In genomic region chr6:134377201-134377600, GRCm38 (mm10) we compare ENCODE assay signal across 25 mouse cellular contexts. TPM values are rescaled to one million over a fixed set of nuclear protein-coding genes. Genes with fewer than 3 reads are reported as not detected.
A peak's percentile ranks its signal among the peaks of the same experiment; 100 is the strongest.
DNase-seq lines count a peak whose midpoint lies in the region.
"Had no signal": no experiment of that assay in that cellular context is flagged by ENCODE, and none has a peak within 500 bp of the region (broad histone marks: within the 10 kb centered on the region; RNA-seq: fewer than 3 reads in every experiment).

No protein-coding gene starts in this region.

- no peak overlapping the region for H3K4me3 ChIP-seq in heart, embryonic 10.5 days
- H3K4me3 ChIP-seq: embryonic facial prominence, embryonic 15.5 days; forebrain, embryonic 12.5 days; gastrocnemius, adult 2 months; heart, embryonic 13.5 days; hindbrain, embryonic 12.5 days; hindbrain, embryonic 15.5 days had no signal

- H3K9me3 ChIP-seq in heart, embryonic 10.5 days: 0 out of 2 replicates have a peak, but pooled peaks cover 3% of the 10 kb centered on the region
- H3K9me3 ChIP-seq: embryonic facial prominence, embryonic 15.5 days; forebrain, embryonic 12.5 days; hindbrain, embryonic 15.5 days had no signal

- H3K27me3 ChIP-seq in heart, embryonic 10.5 days (ENCODE audit: insufficient read depth, poor library complexity, severe bottlenecking): no peaks in the 10 kb centered on the region
- H3K27me3 ChIP-seq: embryonic facial prominence, embryonic 15.5 days; forebrain, embryonic 12.5 days; heart, embryonic 13.5 days; hindbrain, embryonic 12.5 days; hindbrain, embryonic 15.5 days had no signal

- no peak overlapping the region for H3K27ac ChIP-seq in heart, embryonic 10.5 days
- H3K27ac ChIP-seq: embryonic facial prominence, embryonic 15.5 days; forebrain, embryonic 12.5 days; gastrocnemius, adult 2 months; heart, embryonic 13.5 days; hindbrain, embryonic 12.5 days; hindbrain, embryonic 15.5 days had no signal

- DNase-seq in adrenal gland, adult 2 months: peak; percentile 38
- no peak for DNase-seq in adrenal gland, postnatal 25 days
- DNase-seq in adrenal gland, postnatal 36 days: peak; percentile 11 to 38
- no peak for DNase-seq in adrenal gland, adult 8-10 months
- DNase-seq in heart, embryonic 10.5 days (ENCODE audit: low spot score): peak; percentile 67
- DNase-seq in heart, postnatal 36 days: no peak
- peak; percentile 13 for DNase-seq in large intestine, adult 2 months (ENCODE audit: low read depth, low spot score)
- no peak for DNase-seq in thymus, postnatal 14 days
- DNase-seq: cerebellum, adult 11-12 months; cerebellum, adult 8-10 months; cerebellum, postnatal 36 days; embryo, embryonic 11 days; forebrain, postnatal 0 days; gastrocnemius, adult 2 months; gastrocnemius, postnatal 25 days; heart, postnatal 14 days; kidney, adult 2 months had no signal

- no peaks in the 10 kb centered on the region for H3K36me3 ChIP-seq in heart, embryonic 10.5 days
- H3K36me3 ChIP-seq: embryonic facial prominence, embryonic 15.5 days; forebrain, embryonic 12.5 days; heart, embryonic 13.5 days; hindbrain, embryonic 12.5 days; hindbrain, embryonic 15.5 days had no signal

- no peaks in the 10 kb centered on the region for H3K4me1 ChIP-seq in heart, embryonic 10.5 days
- H3K4me1 ChIP-seq: embryonic facial prominence, embryonic 15.5 days; forebrain, embryonic 12.5 days; hindbrain, embryonic 12.5 days; hindbrain, embryonic 15.5 days had no signal

- intact Hi-C loops in heart, postnatal 36 days (cut with DNase I): no loop called here

- 82% methylated on average over 5 of the region's 5 CpGs for whole genome bisulfite sequencing in heart, embryonic 10.5 days
- WGBS in large intestine, adult 2 months: 35% methylated on average over 5 of the region's 5 CpGs

RNA-seq across cellular contexts. Expression of gene Bcl2l14, which starts 18.9 kb away (rescaled TPM):
- total RNA-seq in adrenal gland, adult 2 months (2021): not detected
- polyA plus RNA-seq in adrenal gland, adult 2 months (2012; rRNA removed): not detected in 2 replicates
- 0.24 TPM in 1 of 2 replicates, not detected in the other for total RNA-seq in adrenal gland, postnatal 25 days (2021)
- not detected for total RNA-seq in adrenal gland, postnatal 36 days (2021)
- under 1 TPM in 2 of 4 experiments, not detected in 2; 0.12 to 0.22 TPM for total RNA-seq in adrenal gland, adult 8-10 months (2022)
- 0.09 and 0.33 TPM in 2 replicates for polyA plus RNA-seq in heart, embryonic 10.5 days (2016; fragmentation: Nextera tagmentation; extraction: Ambion mirVana)
- not detected for total RNA-seq in heart, postnatal 36 days (2021)
- 9.7 and 10.9 TPM in 2 replicates for polyA plus RNA-seq in large intestine, adult 2 months (2012; rRNA removed)
- total RNA-seq: forebrain, postnatal 0 days; gastrocnemius, adult 2 months; gastrocnemius, postnatal 25 days; heart, adult 18-20 months; heart, postnatal 14 days had no signal
- polyA plus RNA-seq: cortical plate, adult 2 months; forebrain, postnatal 0 days; frontal cortex, adult 2 months had no signal

Comparison
In these comparisons a context has a peak if more than half of its experiments do, and no peak if none do; other contexts are left out.
1. DNase-seq: peak in adrenal gland, adult 2 months (single experiment), adrenal gland, postnatal 36 days (2 of 2), heart, embryonic 10.5 days (single experiment) and large intestine, adult 2 months (single experiment); none in adrenal gland, postnatal 25 days (single experiment), adrenal gland, adult 8-10 months (single experiment), heart, postnatal 36 days (0 of 2) and thymus, postnatal 14 days (single experiment).